Mouse (Mus musculus): ENCODE data around the gene Fli1.

Fli1 gene

DNA sequence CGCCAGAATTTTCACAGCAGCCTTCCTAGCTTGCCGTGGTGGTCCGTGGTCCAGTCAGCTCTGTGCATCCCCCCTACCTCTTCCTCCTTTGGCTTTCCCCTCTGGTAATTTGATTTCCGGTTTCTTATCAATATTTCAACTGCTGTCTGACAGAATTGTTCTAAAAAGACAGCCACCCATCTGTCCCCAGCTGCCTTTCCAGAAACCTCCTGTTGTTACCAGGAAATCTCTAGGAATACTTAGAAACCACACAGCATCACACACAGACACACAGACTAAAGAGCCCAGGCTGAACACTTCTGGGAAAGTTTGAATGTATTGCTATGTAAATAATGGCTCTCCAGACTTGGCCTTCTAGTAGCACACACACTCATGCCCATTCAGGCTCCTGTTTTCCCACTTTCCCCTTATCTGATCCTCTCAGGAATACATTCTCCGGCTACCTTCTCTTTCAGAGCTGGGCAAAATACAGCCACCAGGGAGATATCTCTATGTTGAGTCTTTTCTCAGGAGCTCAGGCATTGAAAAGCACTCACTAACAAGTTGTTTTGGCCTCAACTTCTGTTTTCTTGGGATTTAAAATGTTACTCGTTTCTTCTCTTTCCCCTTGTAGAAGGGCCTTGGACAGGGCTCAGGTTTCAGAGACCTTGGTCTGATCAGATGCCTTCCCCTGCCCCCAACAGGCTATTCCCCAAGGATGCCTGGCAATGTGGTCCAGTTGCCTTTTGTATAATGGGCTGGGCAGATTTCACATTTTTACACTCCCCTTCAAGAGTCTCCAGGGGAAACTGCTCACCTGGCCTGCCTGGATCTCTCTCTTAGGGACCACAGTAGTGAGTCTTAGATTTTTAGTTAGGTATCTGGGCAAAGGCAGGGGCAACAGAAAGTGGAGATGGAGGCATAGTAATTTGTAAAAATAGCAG, 7.1 kb upstream of the Fli1 start:
- DNase-seq = peak; percentile 52

DNA sequence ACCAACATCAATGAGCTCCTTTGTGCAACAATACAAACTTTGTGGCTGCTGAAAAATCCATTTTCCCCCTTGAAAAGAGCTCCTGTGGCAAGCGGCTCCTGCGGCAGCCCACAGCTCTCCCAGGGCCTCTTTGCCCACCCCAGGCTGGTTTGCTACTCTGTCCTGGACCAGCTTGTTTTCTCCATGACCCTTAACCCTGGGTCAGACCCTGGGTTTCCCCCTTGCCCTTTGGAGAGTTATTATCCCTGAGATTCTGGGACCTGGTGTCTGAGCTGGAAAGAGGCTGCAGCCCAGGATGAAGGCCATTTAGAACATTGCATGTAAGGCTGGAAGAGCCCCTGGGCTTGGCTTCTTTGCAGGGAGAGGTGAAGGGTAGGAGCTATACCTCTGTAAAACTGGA, 4.1 kb upstream of the Fli1 start:
- DNase-seq = no peak

DNA sequence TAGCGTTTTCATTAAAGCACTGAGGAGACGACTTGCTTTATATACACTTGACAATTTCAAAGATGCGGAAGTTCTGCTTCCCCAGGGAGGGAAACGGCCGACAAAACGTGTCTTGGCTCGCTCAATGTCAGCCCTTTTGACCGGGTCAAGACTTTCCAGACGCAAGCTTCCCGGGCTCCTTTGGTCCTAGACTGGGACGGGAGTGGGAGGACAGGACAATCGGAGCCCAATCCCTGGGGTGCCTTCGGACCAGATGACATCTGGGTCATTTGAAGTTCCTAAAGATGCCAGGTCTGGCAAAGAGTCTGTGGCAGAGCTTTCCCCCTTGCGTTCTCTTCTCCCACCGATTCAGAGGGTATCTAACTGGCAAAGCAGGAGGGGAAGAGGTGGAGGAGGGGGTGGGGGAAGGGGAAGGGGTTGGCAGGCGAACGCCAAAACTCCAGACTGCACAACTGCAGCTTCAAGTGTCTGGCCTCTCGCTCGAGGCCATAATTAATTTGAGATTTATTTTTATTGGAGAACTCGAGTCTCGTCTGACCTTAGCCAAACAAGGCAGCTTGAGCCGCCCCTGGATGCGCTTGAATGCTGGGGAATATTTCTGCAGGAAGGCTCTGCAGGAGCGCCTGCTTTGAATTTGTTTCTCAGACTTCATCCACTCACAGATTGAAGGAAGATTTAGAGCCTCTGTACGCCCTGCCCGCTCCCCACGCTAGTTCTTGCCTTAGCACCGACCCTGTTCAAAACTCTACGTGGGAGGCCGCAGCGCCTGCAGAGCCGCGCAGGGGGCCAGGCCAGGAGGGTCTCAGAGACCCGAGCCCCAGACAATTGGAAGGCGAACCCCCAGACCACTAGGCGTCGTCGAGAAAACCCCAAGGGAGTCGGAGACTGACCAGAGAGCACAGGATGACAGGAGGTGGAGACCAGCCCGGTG, 2.3 kb upstream of the Fli1 start:
- peak; percentile 76 for DNase-seq

DNA sequence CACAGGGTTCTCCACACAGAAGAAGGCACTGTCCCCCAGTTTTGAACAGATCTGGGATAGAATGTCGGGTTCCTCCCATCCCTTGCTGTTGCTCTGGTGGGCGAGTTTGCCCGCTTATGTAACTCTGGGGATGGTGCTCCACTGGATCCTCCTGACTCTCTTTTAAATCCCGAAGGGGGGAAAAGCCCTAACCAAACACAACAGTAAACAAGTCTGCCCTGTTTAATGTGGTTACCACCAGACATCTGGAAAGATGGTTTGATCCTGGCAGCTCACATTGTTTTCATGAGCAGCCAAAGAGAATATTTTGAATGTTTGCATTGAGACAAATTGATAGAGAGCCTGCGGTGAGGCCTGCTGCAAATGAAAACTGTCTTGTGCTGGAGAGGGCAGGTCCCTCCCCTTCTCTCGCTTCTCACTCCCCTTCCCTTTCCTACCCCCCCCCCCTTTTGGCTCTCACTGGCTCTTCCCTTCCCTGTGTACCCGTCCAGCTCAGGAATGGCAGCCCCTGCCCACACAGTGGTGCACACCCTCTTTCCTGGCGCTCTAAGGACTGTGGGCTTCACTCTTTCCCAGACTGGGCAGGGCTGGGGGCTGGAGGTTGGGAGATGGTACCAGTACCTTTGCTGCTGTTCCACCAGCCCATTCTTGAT, 1.4 kb upstream of the Fli1 start:
- DNase-seq = peak; percentile 51

DNA sequence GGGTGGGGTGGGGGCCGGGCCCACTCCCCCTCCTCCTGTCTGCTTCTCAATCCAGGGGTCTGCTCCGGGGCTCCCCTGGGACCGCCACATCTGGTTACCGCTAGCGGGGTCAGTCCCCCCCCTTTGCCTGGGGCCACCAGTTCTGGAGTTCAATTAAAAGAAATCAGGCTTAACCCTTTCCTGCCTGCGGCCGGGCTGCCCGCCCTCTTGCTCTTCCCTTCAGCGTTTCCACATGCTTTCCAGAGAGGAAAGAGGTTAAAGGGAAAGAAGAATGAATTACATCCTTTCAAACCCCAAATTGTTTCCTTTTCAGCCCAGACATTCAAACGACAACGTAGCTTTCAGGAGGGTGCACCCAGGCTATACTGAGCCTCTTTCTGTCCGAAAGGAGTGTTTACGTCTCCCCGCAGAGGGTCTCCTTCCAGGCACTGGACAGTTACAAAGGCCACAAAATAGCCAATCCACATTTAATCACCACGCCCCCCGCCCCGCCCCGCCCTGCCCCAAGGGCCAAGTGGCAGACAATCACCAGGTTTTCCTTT, 450 bp upstream of the Fli1 start:
- DNase-seq = peak; percentile 89

DNA sequence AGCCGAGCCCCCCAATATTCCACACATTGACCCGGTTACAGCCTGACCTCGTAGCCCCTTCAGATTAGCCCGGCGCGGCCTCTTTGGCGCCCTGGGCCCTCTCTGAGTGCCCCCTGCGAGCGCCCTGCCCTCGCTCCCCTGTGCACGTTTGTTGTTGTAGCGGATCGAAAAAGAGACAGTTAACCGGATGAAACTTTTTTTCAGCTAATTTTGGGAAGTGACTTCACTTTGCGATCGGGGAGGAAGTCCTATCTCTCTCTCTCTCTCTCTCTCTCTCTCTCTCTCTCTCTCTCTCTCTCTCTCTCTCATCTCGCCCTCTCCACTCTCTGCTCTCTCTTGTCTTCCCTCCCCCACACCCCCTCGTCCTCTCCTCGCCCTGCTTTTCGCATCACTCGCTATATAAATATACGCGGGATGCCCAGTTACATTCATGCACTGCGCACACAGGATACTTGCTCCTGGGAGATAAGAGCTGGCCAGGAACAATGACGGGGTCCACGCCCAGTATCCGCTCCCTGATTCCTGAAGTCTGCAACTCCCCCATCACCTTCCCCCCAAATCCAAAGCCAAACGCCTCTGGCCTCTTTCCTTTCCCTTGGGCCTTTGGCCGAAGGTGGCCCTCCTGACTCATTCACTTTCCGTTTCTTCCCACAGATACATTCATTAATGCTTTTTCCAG, 1.3 kb downstream of the Fli1 start:
- peak; percentile 61 for DNase-seq

DNA sequence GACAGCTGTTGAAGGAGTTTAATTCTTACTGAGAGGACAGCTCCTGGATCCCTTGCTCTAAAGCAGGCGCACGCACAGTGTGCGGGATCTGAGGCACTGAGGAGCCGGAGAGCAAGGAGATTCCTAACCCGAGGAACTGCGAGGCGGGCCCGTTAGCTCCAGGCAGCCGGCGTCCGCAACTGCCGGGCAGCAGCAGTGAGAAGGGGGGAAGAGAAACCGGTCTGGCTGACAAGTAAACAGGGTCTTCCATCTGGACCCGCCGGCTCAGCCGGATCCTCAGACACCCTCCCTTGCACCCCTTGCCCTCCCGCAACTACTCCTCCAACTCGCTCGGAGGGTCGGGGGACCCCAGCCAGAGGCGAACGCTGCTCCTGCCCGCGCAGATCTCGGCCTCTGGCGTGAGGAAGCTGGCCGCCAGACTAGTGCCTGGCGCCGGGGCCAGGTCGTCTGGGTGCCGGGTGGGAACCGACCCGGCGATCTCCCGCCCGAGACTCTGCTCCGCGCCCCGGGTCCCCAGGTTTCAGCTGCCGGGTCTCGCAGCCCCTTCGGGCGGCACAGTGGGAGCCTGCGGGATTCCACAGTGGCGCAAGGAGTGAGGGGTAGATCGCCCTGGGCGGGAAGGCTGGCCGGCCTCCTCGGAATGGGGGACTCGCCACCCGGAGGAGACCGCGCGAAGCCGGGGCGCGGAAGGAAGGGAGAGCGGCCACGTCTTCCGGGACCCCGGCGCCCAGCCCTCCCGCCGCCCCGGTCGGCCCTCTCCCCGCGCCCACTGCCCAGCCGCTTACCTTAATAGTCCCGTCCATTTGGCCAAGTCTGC, 2.0 kb downstream of the Fli1 start:
- DNase-seq = peak; percentile 63

DNA sequence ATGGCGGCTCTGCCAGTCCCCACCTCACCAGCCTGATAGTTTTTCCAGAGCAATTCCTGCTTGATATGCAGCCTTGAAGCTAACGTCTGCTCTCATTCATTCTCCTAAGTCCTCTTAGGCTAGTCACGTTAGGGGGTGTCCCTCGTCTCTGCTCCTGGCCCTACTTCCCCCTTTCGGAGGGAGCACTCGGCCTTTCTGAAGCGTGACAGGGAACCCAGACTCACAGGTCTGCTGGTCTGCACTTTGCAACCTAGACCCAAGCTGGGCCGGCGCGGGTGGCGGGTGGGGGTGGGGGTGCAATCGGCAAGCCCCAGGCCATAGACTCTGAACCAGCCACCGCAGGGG, 2.6 kb downstream of the Fli1 start:
- no peak for DNase-seq

DNA sequence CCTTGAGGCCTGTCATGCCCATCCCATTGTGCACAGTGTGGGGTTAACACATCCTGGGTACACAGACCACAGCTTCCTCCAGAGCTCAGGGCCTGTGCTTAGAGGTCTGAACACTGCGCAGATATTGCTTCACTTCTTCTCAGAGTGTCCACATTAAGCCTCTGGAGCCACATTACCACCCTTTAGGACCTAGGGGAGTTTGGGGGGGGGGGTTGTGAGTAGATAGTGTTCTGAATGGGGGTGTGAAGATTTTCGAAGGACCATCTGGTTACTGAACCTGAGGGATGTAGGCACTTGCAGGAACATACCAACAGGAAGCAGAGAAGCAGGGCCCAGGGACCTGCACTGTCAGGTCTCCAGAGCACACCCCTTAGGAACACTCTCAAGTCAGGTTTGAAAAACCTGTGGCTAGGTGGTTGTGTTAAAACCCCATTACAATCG, 3.3 kb downstream of the Fli1 start:
- DNase-seq = no peak

DNA sequence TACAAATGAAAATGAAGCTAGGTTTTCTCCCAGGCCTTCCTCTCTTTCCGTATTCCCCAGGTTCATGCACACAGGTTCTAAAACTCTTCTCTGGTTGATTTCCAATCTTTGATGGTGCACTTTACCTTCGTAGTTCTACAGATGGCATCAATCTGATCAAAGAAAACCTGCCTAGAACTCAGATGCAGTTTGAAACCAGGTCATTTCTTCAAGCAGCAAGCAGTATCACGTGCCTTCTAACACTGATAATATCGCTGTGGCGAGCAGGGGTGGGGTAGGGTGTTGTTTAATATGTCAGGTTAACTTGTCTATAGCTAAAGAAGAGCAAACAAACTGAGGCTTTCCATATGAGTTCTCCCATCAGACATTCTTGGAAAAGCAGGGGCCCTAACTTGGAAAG, 4.5 kb downstream of the Fli1 start:
- no peak for DNase-seq

DNA sequence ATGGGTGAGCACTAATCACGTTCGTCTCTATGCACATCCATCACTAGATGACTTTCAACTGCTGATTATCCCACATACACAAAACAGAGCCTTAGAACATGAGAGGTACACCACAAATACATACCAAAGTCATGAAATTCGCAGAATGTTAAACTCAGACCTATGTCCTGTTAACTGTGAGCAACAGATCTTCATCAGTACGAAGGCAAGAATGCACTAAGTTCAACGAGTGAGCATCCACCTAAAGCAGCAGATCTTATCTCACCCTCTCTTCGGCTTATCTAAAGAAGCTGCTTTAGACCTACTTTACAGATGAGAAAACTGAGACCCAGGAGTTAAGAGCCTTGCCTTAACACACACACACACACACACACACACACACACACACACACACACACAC, 5.0 kb downstream of the Fli1 start:
- no peak for DNase-seq

DNA sequence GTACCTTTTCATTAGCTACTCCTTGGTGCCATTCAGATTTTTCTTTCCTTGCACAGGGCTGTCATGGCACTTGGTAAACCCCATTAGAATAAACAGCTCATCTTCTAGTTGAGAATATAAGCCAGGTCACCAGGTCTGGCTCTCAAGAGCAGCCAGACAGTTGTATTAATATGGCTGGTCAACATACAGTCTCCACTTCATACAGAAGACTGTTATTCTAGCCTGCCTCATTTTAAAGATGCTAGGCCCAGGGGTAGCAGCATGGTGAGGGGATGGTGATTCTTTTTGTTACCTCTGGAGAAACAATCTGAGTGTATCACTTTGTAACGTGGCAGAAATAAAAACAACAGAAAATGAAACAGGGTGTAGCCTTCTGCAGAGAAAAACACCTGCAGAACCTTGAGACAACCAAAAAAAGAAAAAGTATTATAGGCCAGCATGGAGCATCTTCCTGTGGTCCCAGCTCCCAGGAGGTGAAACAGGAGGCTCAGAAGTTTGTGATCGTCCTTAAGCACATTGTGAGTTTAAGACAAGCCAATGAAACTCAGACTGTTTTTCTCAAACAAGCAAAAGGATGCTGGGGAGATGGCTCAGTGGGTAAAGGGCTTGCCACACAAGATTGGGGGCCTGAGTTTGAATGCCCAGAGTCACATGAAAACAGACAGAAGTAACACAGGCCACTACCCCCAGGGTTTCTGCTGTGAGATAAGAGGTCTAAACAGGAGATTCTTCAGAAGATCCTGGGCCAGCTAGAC, 7.3 kb downstream of the Fli1 start:
- no peak for DNase-seq

DNA sequence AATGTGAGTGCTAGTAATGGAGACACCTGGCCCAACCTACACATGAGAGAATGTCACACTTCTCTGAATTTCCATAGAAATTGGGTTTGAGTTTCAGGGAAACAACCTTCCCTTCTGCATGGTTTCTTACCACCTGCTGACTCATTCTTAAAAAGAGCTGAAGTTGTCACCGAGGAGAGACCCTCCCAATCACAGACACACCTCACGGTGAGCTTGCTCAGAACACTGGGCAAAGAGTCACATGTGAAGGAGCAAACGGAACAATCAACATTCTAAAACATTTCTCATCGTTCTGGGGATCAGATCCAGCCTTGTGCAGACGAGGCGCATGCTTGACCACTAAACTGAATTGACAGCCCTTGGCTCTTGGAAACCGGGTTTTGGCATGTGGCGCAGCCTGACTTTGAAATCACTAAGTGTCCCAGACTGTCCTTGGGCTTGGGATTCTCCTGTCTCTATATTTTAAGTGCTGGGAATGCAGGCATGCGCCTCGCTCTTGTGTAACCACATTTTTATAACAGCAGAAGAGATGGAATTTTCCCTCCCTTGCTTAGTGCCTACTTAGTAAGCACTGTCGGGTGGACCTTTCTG, 8.5 kb downstream of the Fli1 start:
- no peak for DNase-seq

DNA sequence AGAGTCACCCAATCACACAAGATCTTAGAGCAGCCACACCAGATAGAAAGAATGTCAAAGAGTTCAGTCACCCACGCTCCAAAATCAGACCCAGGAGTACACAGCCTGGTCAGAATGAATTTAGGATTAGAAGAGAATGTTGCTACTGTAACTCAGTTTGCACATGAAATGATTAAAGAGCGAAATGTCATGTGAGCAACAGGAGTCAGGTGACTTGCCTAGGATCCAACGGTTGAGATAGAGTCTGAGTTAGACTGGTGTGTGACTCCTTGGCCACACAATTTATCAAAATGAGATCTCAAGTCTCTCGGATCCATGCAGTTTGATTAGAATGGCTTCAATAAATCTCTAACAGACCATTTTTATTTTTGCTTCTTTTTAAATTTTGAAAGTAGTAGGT, 11.1 kb downstream of the Fli1 start:
- DNase-seq = no peak

DNA sequence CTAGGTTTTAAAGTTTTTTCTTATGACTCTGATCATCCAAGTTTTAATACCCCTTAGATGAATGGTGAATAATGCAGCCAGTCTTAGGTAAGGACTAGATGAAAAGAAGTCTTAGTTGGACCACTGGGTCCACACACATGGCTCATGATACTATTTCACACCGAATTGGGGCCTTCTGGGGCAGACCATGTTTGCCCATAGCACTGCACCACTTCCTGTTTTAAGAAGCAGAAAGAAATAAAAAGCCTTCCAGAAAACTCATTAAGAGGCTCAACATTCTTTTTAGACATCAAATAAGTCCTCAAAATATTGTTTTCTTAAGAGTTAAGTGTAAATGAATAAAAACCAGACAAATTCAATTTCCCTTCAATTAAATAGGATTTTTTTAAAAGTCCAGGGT, 11.7 kb downstream of the Fli1 start:
- no peak for DNase-seq

DNA sequence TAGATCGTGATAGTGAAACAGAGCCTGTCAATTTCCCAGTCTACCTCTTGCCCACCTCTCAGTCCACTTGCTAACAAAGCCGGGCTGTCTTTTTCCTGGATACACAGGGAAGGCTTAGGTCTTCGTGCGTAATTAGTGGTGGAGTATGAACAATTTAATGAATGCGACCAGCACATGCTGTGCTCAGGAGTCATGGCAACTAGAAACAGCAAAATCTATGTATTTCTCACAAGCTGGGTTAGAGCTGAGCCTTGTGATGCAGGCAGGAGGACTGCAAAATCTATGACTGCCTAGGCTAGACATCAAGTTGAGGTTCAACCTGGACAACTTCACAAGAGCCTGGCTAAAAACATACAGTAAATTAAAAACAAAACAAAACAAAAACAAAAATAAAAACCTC, 12.5 kb downstream of the Fli1 start:
- DNase-seq = no peak

DNA sequence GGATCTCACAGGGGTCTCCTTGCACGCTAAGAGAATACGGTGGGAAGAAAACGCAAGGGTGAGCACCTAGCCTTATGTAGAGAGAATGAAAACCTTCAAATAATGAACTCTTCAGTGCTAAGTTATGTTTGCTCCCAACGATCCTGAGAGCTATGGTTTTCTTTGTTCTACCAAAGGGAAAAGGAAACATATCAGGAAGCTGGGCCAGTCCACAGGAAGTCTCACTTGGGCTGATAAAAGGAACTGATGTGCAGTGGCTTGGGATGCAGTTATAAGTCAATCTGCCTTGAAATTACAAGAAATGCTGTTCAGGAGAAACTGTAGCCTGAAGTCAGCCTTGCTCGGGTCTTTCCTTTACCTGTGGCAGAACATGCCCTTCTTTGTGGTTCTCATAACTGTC, 13.1 kb downstream of the Fli1 start:
- DNase-seq = no peak

DNA sequence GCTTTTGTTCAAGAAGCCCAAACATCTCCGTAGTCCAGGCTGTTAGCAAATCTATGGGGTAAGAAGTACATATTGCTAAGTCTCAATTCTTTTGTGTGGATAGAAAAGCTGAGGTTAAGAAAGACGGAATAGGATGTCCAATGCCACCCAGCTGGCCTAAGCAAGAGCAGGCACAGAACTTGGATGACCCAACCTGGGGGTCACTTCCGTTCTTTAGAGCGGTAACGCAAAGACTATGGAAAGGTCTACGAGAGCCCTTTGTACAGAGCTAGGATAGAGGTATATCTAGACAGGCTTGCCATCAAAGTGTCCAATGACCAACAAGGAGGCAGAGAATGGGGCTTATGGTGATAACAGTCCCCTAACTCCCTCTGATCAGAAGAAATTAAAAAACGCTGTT, 15.3 kb downstream of the Fli1 start:
- no peak for DNase-seq

DNA sequence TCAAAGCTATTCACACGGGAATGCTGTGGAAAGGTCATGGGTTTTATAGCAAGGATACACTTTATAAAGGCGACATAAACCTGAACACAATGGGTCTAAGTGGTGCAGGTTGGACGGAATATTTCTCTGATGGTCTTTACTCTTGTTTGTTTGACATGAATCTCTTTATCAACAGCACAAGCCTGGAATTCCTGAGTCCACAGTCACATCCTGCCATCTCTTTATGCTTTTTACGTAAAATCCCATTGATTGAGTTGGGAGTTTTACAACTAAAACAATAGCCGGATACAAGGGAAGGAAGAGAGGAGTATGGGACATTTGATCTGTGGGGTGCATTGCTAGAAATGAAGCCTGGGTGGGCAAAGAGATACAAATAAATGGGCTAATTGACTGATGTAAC, 16.9 kb downstream of the Fli1 start:
- DNase-seq = no peak

DNA sequence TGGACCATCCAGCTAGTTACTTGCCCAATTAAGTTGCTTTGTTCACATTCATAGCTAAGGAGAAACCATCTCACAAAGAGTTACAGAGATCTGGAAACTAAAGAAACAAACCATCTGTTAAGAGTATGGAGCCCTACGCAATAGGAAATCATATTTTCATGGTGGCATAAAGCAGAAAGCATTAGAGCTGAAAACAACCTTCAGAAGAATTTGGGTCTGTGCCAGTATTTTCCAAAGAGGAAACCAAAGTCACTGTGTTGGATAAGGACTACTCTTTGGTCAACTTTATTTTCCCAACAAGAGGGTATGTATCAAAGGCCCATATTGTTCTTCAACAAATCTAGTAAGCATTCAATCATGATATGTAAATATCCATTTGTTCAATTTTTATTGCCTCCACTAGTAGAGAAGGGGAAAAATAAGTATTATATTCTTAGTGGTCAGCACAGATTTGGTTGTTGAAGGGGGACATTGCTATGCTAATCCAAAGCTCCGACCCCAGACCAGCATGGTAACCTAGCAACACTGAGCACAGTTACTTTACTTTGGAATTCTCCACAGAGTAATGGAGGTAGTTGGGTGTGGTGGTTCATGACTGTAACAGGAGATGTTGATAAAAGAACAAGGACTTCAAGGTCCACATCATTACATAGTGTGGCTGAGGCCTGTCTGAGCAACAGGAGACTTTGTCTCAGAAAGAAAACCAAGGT, 20.0 kb downstream of the Fli1 start:
- no peak for DNase-seq
